Mouse (Mus musculus) C2C12 (cell line): ENCODE measurements around the gene Canx.

ENCODE experiments used
- CTCF ChIP-seq: IDR thresholded peaks from one replicate; pipeline ENCODE4 v1.5.1; 2011; ENCODE audit not compliant: control insufficient read depth, insufficient read depth, insufficient read length
- FOSL1 ChIP-seq: IDR thresholded peaks from one replicate; pipeline ENCODE4 v1.8.0; 2011; ENCODE audit warnings: mild to moderate bottlenecking, low read length; ENCODE audit not compliant: poor library complexity, insufficient read depth, severe bottlenecking
- MAX ChIP-seq: IDR thresholded peaks from one replicate; pipeline ENCODE4 v1.6.1; 2011; ENCODE audit warnings: mild to moderate bottlenecking, control low read depth
- MYOD1 ChIP-seq: IDR thresholded peaks from one replicate; pipeline ENCODE4 v1.6.1; 2011; ENCODE audit warnings: low read depth; ENCODE audit not compliant: control insufficient read depth, insufficient read length
- MYOG ChIP-seq: IDR thresholded peaks from one replicate; pipeline ENCODE4 v1.6.1; 2011; ENCODE audit not compliant: control insufficient read depth, insufficient read length; ENCODE audit errors: extremely low read depth
- USF1 ChIP-seq: IDR thresholded peaks from one replicate; pipeline ENCODE4 v1.6.1; 2011; ENCODE audit warnings: low read depth, mild to moderate bottlenecking, control low read depth, moderate library complexity

DNA sequence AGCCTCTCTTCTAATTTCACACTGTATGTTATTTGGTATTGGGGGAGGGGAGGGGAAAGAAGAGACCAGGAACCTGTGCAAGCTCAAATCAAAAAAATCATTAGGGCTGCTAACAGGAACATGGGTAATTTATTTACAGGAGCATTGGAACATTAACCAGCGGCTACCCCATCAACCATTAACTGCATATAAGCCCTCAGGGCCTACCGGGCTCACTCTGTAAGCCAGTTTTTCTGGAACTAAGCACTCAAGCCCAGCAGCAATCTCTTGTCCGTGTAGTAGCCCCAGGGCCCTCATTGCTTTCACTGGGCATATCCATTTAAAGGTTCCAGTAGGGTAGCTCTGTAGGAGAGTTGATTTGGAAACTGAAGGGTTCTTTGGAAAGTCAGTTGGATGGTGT, 29.4 kb upstream of the Canx start:
- TF ChIP-seq CTCF (no peak), MYOG (no peak), MAX (no peak), FOSL1 (no peak), USF1 (no peak), MYOD1 (no peak)
